Mouse (Mus musculus) CH12F3 (cell line): ENCODE measurements at regions not wholly inside any gene's neighbourhood (a gene's known extent, or its start where the extent isn't known, plus 50 kb on each side); places are given as distances from the start of the nearest gene placed in this dataset.

Source experiments
- in situ Hi-C: fragments of 300-500 bp; cut with MboI; formaldehyde crosslinking; loops from 2 replicates; pipeline ENCODE4 v1.14.3; 2020; ENCODE audit warnings: low sequenced_read_pairs

GRCm38 (mm10) chr16:78877941-78878340 lies 52.8 kb upstream of the Chodl start:
- in situ Hi-C loops = no loop called here

GRCm38 (mm10) chr16:78859006-78859405 lies 71.7 kb upstream of the Chodl start:
- in situ Hi-C loops = no loop called here

- in situ Hi-C loops = no loop called here
These were observed 99.8 kb upstream of the Chodl start for GRCm38 (mm10) chr16:78830957-78831356.

- in situ Hi-C loops = no loop called here
These were observed 103.0 kb upstream of the Chodl start for GRCm38 (mm10) chr16:78827739-78828138.

GRCm38 (mm10) chr16:78790064-78790463 lies 140.7 kb upstream of the Chodl start:
- in situ Hi-C loops = no loop called here

GRCm38 (mm10) chr16:78759226-78759625 lies 171.5 kb upstream of the Chodl start:
- in situ Hi-C loops = no loop called here

GRCm38 (mm10) chr16:78737902-78738301 lies 161.4 kb upstream of the D16Ertd472e start:
- in situ Hi-C loops = no loop called here

- in situ Hi-C loops = no loop called here
These were observed 154.3 kb upstream of the D16Ertd472e start for GRCm38 (mm10) chr16:78730583-78731501.

- in situ Hi-C loops = no loop called here
These were observed 149.0 kb upstream of the D16Ertd472e start for GRCm38 (mm10) chr16:78725541-78725940.

- in situ Hi-C loops = no loop called here
These were observed 133.4 kb upstream of the D16Ertd472e start for GRCm38 (mm10) chr16:78709943-78710342.

GRCm38 (mm10) chr16:78707566-78707965 lies 131.1 kb upstream of the D16Ertd472e start:
- in situ Hi-C loops = no loop called here

- in situ Hi-C loops = no loop called here
These were observed 130.7 kb upstream of the D16Ertd472e start for GRCm38 (mm10) chr16:78707165-78707564.

- in situ Hi-C loops = no loop called here
These were observed 121.2 kb upstream of the D16Ertd472e start for GRCm38 (mm10) chr16:78697514-78698209.

GRCm38 (mm10) chr16:78688251-78688650 lies 111.7 kb upstream of the D16Ertd472e start:
- in situ Hi-C loops = no loop called here

- in situ Hi-C loops = no loop called here
These were observed 108.7 kb upstream of the D16Ertd472e start for GRCm38 (mm10) chr16:78685160-78685559.

GRCm38 (mm10) chr16:78684031-78684430 lies 107.5 kb upstream of the D16Ertd472e start:
- in situ Hi-C loops = no loop called here

- in situ Hi-C loops = no loop called here
These were observed 84.6 kb upstream of the D16Ertd472e start for GRCm38 (mm10) chr16:78661126-78661525.

GRCm38 (mm10) chr16:78644710-78645109 lies 68.2 kb upstream of the D16Ertd472e start:
- in situ Hi-C loops = no loop called here

- in situ Hi-C loops = no loop called here
These were observed 65.2 kb upstream of the D16Ertd472e start for GRCm38 (mm10) chr16:78641717-78642116.

- in situ Hi-C loops = no loop called here
These were observed 64.7 kb upstream of the D16Ertd472e start for GRCm38 (mm10) chr16:78641205-78641604.

- in situ Hi-C loops = loop anchor here (10.0 kb wide), 1 partner anchor 183 kb away; no protein-coding TSS in a partner anchor
These were observed 60.9 kb upstream of the D16Ertd472e start for GRCm38 (mm10) chr16:78637452-78637851.

- in situ Hi-C loops = loop anchor here (10.0 kb wide), 1 partner anchor 182 kb away; no protein-coding TSS in a partner anchor
These were observed 60.5 kb upstream of the D16Ertd472e start for GRCm38 (mm10) chr16:78637015-78637414.
